In genomic region chr1:126454504-126455173, GRCm38 (mm10) we compare ENCODE assay signal across 15 mouse cellular contexts.
DNase-seq lines count a peak whose midpoint lies in the region; ATAC-seq lines count a peak whose summit lies in the region.
"Had no signal": no experiment of that assay in that cellular context is flagged by ENCODE, and none has a peak within 500 bp of the region (broad histone marks: within the 10 kb centered on the region; RNA-seq: fewer than 3 reads in every experiment).

No protein-coding gene starts in this region.

- no peaks in the 10 kb centered on the region for H3K9me3 ChIP-seq in hindbrain, embryonic 13.5 days
- no peaks in the 10 kb centered on the region for H3K9me3 ChIP-seq in hindbrain, embryonic 10.5 days
- H3K9me3 ChIP-seq in forebrain, embryonic 16.5 days (ENCODE audit: control insufficient read depth, low read length) = no peaks in the 10 kb centered on the region
- H3K9me3 ChIP-seq: limb, embryonic 13.5 days had no signal

- H3K4me1 ChIP-seq in hindbrain, embryonic 13.5 days (replicated peaks) = peaks cover 11% of the 10 kb centered on the region
- H3K4me1 ChIP-seq in hindbrain, embryonic 10.5 days (replicated peaks) = peaks cover 12% of the 10 kb centered on the region
- peaks cover 29% of the 10 kb centered on the region for H3K4me1 ChIP-seq in forebrain, embryonic 16.5 days (replicated peaks; ENCODE audit: control insufficient read depth, insufficient read depth, low read length)

- H3K4me3 ChIP-seq in hindbrain, embryonic 13.5 days = no peak overlapping the region
- no peak overlapping the region for H3K4me3 ChIP-seq in hindbrain, embryonic 10.5 days
- H3K4me3 ChIP-seq in forebrain, embryonic 16.5 days (replicated peaks; ENCODE audit: low read length) = no peak overlapping the region
- H3K4me3 ChIP-seq: heart, adult 2 months; limb, embryonic 13.5 days had no signal

- H3K4me2 ChIP-seq in hindbrain, embryonic 13.5 days = no peak overlapping the region
- peak overlapping the region; percentile 19 for H3K4me2 ChIP-seq in forebrain, embryonic 16.5 days (ENCODE audit: low read length)
- H3K4me2 ChIP-seq: limb, embryonic 13.5 days had no signal

- H3K36me3 ChIP-seq in hindbrain, embryonic 13.5 days = no peaks in the 10 kb centered on the region
- no peaks in the 10 kb centered on the region for H3K36me3 ChIP-seq in hindbrain, embryonic 10.5 days
- H3K36me3 ChIP-seq in forebrain, embryonic 16.5 days (ENCODE audit: control insufficient read depth, insufficient read depth) = no peaks in the 10 kb centered on the region
- H3K36me3 ChIP-seq: G1E; limb, embryonic 13.5 days had no signal

- 31% methylated on average over 9 of the region's 9 CpGs for WGBS in hindbrain, embryonic 13.5 days
- 59% methylated on average over 9 of the region's 9 CpGs for WGBS in hindbrain, embryonic 10.5 days
- WGBS in forebrain, embryonic 16.5 days = 23% methylated on average over 9 of the region's 9 CpGs

- no peak for DNase-seq in hindbrain, embryonic 10.5 days (ENCODE audit: low spot score)
- DNase-seq in right cerebral cortex, postnatal 4 days = peak; percentile 17
- no peak for DNase-seq in right cerebral cortex, adult 18-20 months
- no peak for DNase-seq in thymus, postnatal 25 days
- DNase-seq in gastrocnemius, postnatal 4 days (ENCODE audit: low spot score in 2 of 2) = no peak
- no peak for DNase-seq in gastrocnemius, adult 8-10 months (ENCODE audit: low spot score in 2 of 2)
- DNase-seq: B cell, adult 2 months; heart, adult 2 months; heart, postnatal 14 days; kidney, adult 8-10 months; lung, adult 18-20 months had no signal

- H3K9ac ChIP-seq in hindbrain, embryonic 13.5 days = no peak overlapping the region
- no peak overlapping the region for H3K9ac ChIP-seq in forebrain, embryonic 16.5 days (replicated peaks; ENCODE audit: low read depth, low read length)
- H3K9ac ChIP-seq: limb, embryonic 13.5 days had no signal

- peak overlapping the region; percentile 35; the same call in 1 of the 2 replicates for H3K27ac ChIP-seq in hindbrain, embryonic 13.5 days
- no peak overlapping the region for H3K27ac ChIP-seq in hindbrain, embryonic 10.5 days
- H3K27ac ChIP-seq in forebrain, embryonic 16.5 days (ENCODE audit: low read length) = peak overlapping the region; percentile 75
- H3K27ac ChIP-seq: heart, adult 2 months; limb, embryonic 13.5 days had no signal

- no peaks in the 10 kb centered on the region for H3K27me3 ChIP-seq in hindbrain, embryonic 13.5 days
- no peaks in the 10 kb centered on the region for H3K27me3 ChIP-seq in hindbrain, embryonic 10.5 days (ENCODE audit: insufficient read depth, poor library complexity, severe bottlenecking)
- H3K27me3 ChIP-seq in forebrain, embryonic 16.5 days (replicated peaks; ENCODE audit: control insufficient read depth, insufficient read depth, low read length) = no peaks in the 10 kb centered on the region
- H3K27me3 ChIP-seq: limb, embryonic 13.5 days had no signal

- ATAC-seq in hindbrain, embryonic 13.5 days (ENCODE audit: low FRiP score) = peak; percentile 70; the same call in 1 of the 2 replicates
- ATAC-seq in forebrain, embryonic 16.5 days = peak; percentile 78
